ENCODE assay signal across 8 mouse cellular contexts in genomic region chr6:97060074-97060681, GRCm38 (mm10). TPM values are rescaled to one million over a fixed set of nuclear protein-coding genes. Genes with fewer than 3 reads are reported as not detected.
DNase-seq lines count a peak whose midpoint lies in the region; ATAC-seq and TF ChIP-seq lines count a peak whose summit lies in the region.

Gene Fam19a4 (minus strand): TSS chr6:97060413.

- H3K4me2 ChIP-seq in liver, embryonic 11.5 days = peak within 1 kb of the TSS; percentile 57

- H3K4me3 ChIP-seq in layer of hippocampus, adult 2 months = peak within 1 kb of the TSS; percentile 33
- peak within 1 kb of the TSS; percentile 14 for H3K4me3 ChIP-seq in cortical plate, adult 2 months (ENCODE audit: insufficient read depth, low read length)
- peak within 1 kb of the TSS; percentile 59 for H3K4me3 ChIP-seq in hindbrain, embryonic 10.5 days
- H3K4me3 ChIP-seq in liver, embryonic 11.5 days (ENCODE audit: low read depth, low read length) = peak within 1 kb of the TSS; percentile 13

- peak; percentile 72 for ATAC-seq in liver, embryonic 11.5 days (replicated peaks; ENCODE audit: low FRiP score)

- no peak within 1 kb of the TSS for H3K9ac ChIP-seq in liver, embryonic 11.5 days (ENCODE audit: low read depth, low read length)

- no peaks in the 10 kb centered on the region for H3K9me3 ChIP-seq in hindbrain, embryonic 10.5 days
- H3K9me3 ChIP-seq in liver, embryonic 11.5 days (ENCODE audit: control insufficient read depth, low read length) = no peaks in the 10 kb centered on the region

- H3K36me3 ChIP-seq in hindbrain, embryonic 10.5 days = no peaks in the 10 kb centered on the region
- no peaks in the 10 kb centered on the region for H3K36me3 ChIP-seq in liver, embryonic 11.5 days (ENCODE audit: control insufficient read depth, insufficient read depth, low read length)

- TF ChIP-seq CTCF in layer of hippocampus, adult 2 months (conservative IDR thresholded peaks at IDR 0.05) = no peak
- no peak for TF ChIP-seq CTCF in cortical plate, adult 2 months (IDR thresholded peaks at IDR 0.05; ENCODE audit: extremely low read depth, insufficient read depth, low read length)

- no peak within 1 kb of the TSS for H3K27ac ChIP-seq in layer of hippocampus, adult 2 months
- H3K27ac ChIP-seq in cortical plate, adult 2 months (ENCODE audit: insufficient read depth, low read length) = no peak within 1 kb of the TSS
- H3K27ac ChIP-seq in hindbrain, embryonic 10.5 days = peak within 1 kb of the TSS; percentile 69; the same call in 1 of the 2 replicates
- no peak within 1 kb of the TSS for H3K27ac ChIP-seq in liver, embryonic 11.5 days (ENCODE audit: low read depth, low read length)

- no peaks in the 10 kb centered on the region for H3K4me1 ChIP-seq in cortical plate, adult 2 months (ENCODE audit: control insufficient read depth, insufficient read depth, low read length)
- peaks cover 27% of the 10 kb centered on the region for H3K4me1 ChIP-seq in hindbrain, embryonic 10.5 days (replicated peaks)
- H3K4me1 ChIP-seq in liver, embryonic 11.5 days (replicated peaks; ENCODE audit: control insufficient read depth, insufficient read depth, low read length) = no peaks in the 10 kb centered on the region

- DNase-seq in layer of hippocampus, adult 2 months (ENCODE audit: low spot score in 2 of 2) = no peak
- no peak for DNase-seq in layer of hippocampus, adult 9-10 months (ENCODE audit: low spot score)
- DNase-seq in hindbrain, embryonic 10.5 days (ENCODE audit: low spot score) = peak; percentile 83
- peak; percentile 43 for DNase-seq in liver, embryonic 11.5 days (ENCODE audit: low spot score)
- peak; percentile 67 for DNase-seq in neural tube, embryonic 10.5 days (ENCODE audit: extremely low spot score, low spot score)
- no peak for DNase-seq in thymus, postnatal 25 days
- DNase-seq in layer of hippocampus, adult 8-10 months (ENCODE audit: low spot score in 2 of 2) = no peak

- H3K27me3 ChIP-seq in hindbrain, embryonic 10.5 days (ENCODE audit: insufficient read depth, poor library complexity, severe bottlenecking) = peaks cover 47% of the 10 kb centered on the region
- H3K27me3 ChIP-seq in liver, embryonic 11.5 days (replicated peaks; ENCODE audit: control insufficient read depth, insufficient read depth, low read length) = peaks cover 32% of the 10 kb centered on the region

- under 1% methylated on average over 30 of the region's 30 CpGs for WGBS in hindbrain, embryonic 10.5 days
- WGBS in liver, embryonic 11.5 days = 2% methylated on average over 30 of the region's 30 CpGs

- TF ChIP-seq POLR2A in cortical plate, adult 2 months (IDR thresholded peaks at IDR 0.05; ENCODE audit: extremely low read depth, insufficient read depth, low read length) = no peak

RNA-seq across cellular contexts. Expression of gene Fam19a4, which starts in this region (rescaled TPM):
- total RNA-seq in layer of hippocampus, adult 2 months (2021) = not detected
- 0.42 and 0.54 TPM in 2 replicates for polyA plus RNA-seq in cortical plate, adult 2 months (2012; rRNA removed)
- 3.7 and 5.7 TPM in 2 replicates for polyA plus RNA-seq in hindbrain, embryonic 10.5 days (2016; fragmentation: Nextera tagmentation; extraction: Ambion mirVana)
- polyA plus RNA-seq in liver, embryonic 11.5 days (2014; fragmentation: Nextera tagmentation; extraction: Ambion mirVana) = not detected in 2 replicates
- total RNA-seq in layer of hippocampus, adult 8-10 months (2022) = under 1 TPM in 2 of 4 experiments, not detected in 2; 0.31 to 0.43 TPM

Comparison
In these comparisons a context has a peak if more than half of its experiments do, and no peak if none do; other contexts are left out.
1. Peak in DNase-seq, ATAC-seq, H3K4me3 ChIP-seq and H3K4me2 ChIP-seq in liver, embryonic 11.5 days; RNA of the gene not detected or under 1 TPM.
2. DNase-seq: peak in hindbrain, embryonic 10.5 days (single experiment) and neural tube, embryonic 10.5 days (single experiment); none in layer of hippocampus, adult 2 months (0 of 2), layer of hippocampus, adult 9-10 months (single experiment), thymus, postnatal 25 days (single experiment) and layer of hippocampus, adult 8-10 months (0 of 2).
3. Peak in every context shown above with its lines, with median percentiles within 50 percentile points of each other: H3K4me3 ChIP-seq.